Mouse (Mus musculus) ES-Bruce4 (cell line): ENCODE measurements around the gene Tssk3. TPM values are rescaled to one million over a fixed set of nuclear protein-coding genes. Genes with fewer than 3 reads are reported as not detected.
A peak's percentile ranks its signal among the peaks of the same experiment; 100 is the strongest.

Source experiments
- H3K27ac ChIP-seq: 2 replicates; pipeline ENCODE4 v1.5.1; 2012; ENCODE audit warnings: low read length, inconsistent platforms; ENCODE audit not compliant: insufficient read depth
- H3K27me3 ChIP-seq: 2 replicates; pipeline ENCODE4 v1.6.1; 2012; ENCODE audit warnings: mild to moderate bottlenecking, low read length, inconsistent platforms; ENCODE audit not compliant: control insufficient read depth, poor library complexity, insufficient read depth, severe bottlenecking
- H3K36me3 ChIP-seq: 2 replicates; pipeline ENCODE4 v1.6.1; 2012; ENCODE audit warnings: inconsistent platforms, mild to moderate bottlenecking, low read length, moderate library complexity; ENCODE audit not compliant: control insufficient read depth, poor library complexity, insufficient read depth, severe bottlenecking
- H3K4me1 ChIP-seq: one replicate; pipeline ENCODE4 v1.8.1; 2011; ENCODE audit warnings: low read length; ENCODE audit not compliant: control insufficient read depth, insufficient read depth
- H3K4me3 ChIP-seq: 2 replicates; pipeline ENCODE4 v1.5.1; 2011; ENCODE audit warnings: low read depth, mild to moderate bottlenecking, low read length
- H3K9ac ChIP-seq: 2 replicates; pipeline ENCODE4 v1.6.1; 2012; ENCODE audit warnings: low read depth, mild to moderate bottlenecking, inconsistent platforms; ENCODE audit not compliant: poor library complexity, severe bottlenecking
- H3K9me3 ChIP-seq: replicated peaks from 2 replicates; pipeline ENCODE4 v1.6.1; 2012; ENCODE audit warnings: mild to moderate bottlenecking, low read length, inconsistent platforms; ENCODE audit not compliant: control insufficient read depth, poor library complexity, insufficient read depth, severe bottlenecking
- CTCF ChIP-seq: IDR thresholded peaks from one replicate; pipeline ENCODE4 v1.8.1; 2011; ENCODE audit warnings: low read depth, low read length
- EP300 ChIP-seq: IDR thresholded peaks from 2 replicates; pipeline ENCODE4 v1.6.1; 2011; ENCODE audit warnings: low read depth, low read length; ENCODE audit not compliant: insufficient read depth
- POLR2A ChIP-seq: IDR thresholded peaks from one replicate; pipeline ENCODE4 v1.8.1; 2011; ENCODE audit warnings: low read length; ENCODE audit not compliant: insufficient read depth
- polyA plus RNA-seq: library from polyadenylated mRNA; stranded (reverse); fragments of >200 nt; gene quantifications from 2 replicates; pipeline ENCODE4 v1.2.4, GENCODE M21; 2011; ENCODE audit warnings: low read depth; ENCODE audit not compliant: missing spikeins, insufficient read depth, insufficient read length

The Tssk3 gene
- polyA plus RNA-seq, 1 experiment = not detected

DNA sequence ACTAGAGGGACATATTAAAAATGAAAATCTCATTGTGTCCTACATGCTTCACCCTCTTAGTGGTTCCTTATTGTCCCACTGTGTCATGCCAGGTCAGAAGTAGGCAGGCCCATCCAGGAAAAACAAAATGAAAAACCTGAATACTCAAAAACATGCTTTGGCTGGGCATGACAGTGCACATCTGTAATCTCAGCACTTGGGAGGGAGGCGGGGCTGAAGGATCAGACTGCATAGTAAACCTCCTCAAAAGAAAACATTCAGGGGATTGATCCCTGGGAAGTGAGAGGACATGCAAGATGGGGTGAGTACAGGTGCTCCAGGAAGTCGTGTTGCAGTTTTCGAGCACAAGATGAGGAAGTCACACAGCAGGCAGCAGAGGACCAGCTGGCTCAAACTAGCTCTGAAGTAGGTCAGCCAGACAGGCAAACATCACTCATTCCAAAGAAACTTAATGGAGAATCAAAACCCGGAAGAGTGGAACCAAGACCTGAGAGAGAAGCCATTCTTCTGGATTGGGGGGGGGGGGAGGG, 26.5 kb downstream of the Tssk3 start:
- no peaks in the 10 kb centered on the region for H3K9me3 ChIP-seq
- H3K36me3 ChIP-seq = peaks cover 28% of the 10 kb centered on the region
- TF ChIP-seq POLR2A (no peak), CTCF (no peak), EP300 (no peak)
- H3K27ac ChIP-seq = no peak overlapping the region
- H3K9ac ChIP-seq = no peak overlapping the region
- H3K4me3 ChIP-seq = no peak overlapping the region
- H3K4me1 ChIP-seq = no peaks in the 10 kb centered on the region
- H3K27me3 ChIP-seq = no peaks in the 10 kb centered on the region

DNA sequence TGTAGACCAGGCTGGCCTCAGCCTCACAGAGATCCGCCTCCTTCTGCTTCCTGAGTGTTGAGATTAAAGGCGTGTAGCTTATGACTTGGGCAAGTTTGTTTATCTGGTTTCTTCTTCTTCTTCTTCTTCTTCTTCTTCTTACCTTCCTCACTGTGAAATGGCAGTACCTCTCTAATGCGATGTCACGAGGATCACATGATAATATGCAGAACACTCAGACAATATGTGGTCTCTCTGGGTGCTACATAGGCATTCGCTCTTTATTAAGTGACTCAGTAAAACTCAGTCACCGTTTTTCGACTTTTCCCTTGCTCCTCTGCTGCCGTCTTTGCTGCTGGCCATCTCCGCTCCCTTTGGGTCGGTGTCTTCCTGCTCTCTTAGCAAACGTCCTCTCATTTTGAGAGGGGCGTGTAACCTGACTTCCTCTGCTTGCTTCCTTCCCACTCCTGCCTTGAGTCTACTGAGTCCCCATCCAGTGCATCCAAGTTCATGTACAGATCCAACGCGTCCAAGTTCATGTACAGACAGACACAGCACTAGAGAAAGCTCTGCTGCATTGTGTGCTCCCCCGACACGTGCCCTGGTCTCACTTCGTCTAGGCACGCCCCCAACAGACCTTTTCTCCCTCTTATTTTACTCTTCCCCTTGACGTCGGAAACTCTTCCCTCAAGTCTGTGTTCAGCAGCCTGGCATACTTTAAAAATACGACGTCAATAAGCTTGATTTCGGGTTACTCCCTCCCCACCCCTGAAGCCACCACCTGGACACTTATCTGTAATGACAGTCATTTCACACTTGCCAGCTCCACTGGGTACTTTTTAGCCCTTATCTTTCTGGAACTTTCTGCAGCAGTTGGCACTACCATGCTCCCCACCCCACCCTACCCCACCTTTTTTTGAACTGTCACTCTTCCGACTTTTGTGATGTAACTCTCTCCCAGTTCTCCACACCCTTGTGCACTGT, 27.4 kb downstream of the Tssk3 start:
- H3K4me3 ChIP-seq = no peak overlapping the region
- no peaks in the 10 kb centered on the region for H3K4me1 ChIP-seq
- no peak overlapping the region for H3K27ac ChIP-seq
- TF ChIP-seq CTCF (no peak), EP300 (no peak), POLR2A (no peak)
- H3K9ac ChIP-seq = no peak overlapping the region
- H3K27me3 ChIP-seq = no peaks in the 10 kb centered on the region
- H3K9me3 ChIP-seq = no peaks in the 10 kb centered on the region
- peaks cover 20% of the 10 kb centered on the region for H3K36me3 ChIP-seq

GRCm38 (mm10) chr4:129462118-129462517, 28.7 kb downstream of the Tssk3 start:
- Histone ChIP-seq H3K27ac (no peak overlapping the region), H3K27me3 (no peaks in the 10 kb centered on the region), H3K9ac (peak overlapping the region; percentile 60), H3K4me3 (peak overlapping the region; percentile 78), H3K36me3 (peaks cover 9% of the 10 kb centered on the region), H3K9me3 (no peaks in the 10 kb centered on the region), H3K4me1 (no peaks in the 10 kb centered on the region)
- no peak for TF ChIP-seq EP300
- TF ChIP-seq CTCF = no peak
- TF ChIP-seq POLR2A = no peak

- Histone ChIP-seq H3K27ac (peak within 1 kb of the TSS; percentile 86), H3K9me3 (no peaks in the 10 kb centered on the region), H3K27me3 (no peaks in the 10 kb centered on the region), H3K4me1 (no peaks in the 10 kb centered on the region), H3K4me3 (peak within 1 kb of the TSS; percentile 81), H3K9ac (peak within 1 kb of the TSS; percentile 60), H3K36me3 (peaks cover 4% of the 10 kb centered on the region; the same call in 1 of the 2 replicates)
- peak; percentile 39 for TF ChIP-seq POLR2A
- no peak for TF ChIP-seq EP300
Measured at GRCm38 (mm10) chr4:129461183-129461960, 29.4 kb downstream of the Tssk3 start, which contains the start of gene Bsdc1. Gene Bsdc1, plus strand, starts transcription at chr4:129461581.

DNA sequence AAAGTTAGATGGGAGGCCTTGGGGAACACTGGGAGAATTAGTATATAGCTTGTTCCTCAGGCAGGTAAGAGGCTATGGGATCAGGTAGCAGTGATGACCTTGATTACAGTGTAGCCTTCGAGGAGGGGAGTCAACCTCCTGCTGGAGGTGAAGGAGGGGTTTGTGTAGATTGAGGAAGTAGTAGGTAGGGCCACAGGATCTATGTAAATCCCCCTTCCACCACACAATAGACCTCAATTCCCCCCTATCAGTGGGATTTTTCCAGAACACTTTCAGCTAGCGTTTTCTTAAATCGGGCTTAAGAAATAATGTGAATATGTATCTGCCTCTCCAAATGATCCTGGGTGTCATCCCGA, 30.0 kb downstream of the Tssk3 start:
- no peaks in the 10 kb centered on the region for H3K27me3 ChIP-seq
- H3K9ac ChIP-seq = peak overlapping the region; percentile 51; the same call in 1 of the 2 replicates
- peak overlapping the region; percentile 86 for H3K27ac ChIP-seq
- H3K4me3 ChIP-seq = peak overlapping the region; percentile 81
- no peaks in the 10 kb centered on the region for H3K9me3 ChIP-seq
- no peaks in the 10 kb centered on the region for H3K4me1 ChIP-seq
- TF ChIP-seq CTCF (no peak), POLR2A (no peak), EP300 (no peak)
- peaks cover 2% of the 10 kb centered on the region; the same call in 1 of the 2 replicates for H3K36me3 ChIP-seq
